Mouse (Mus musculus) granulocyte monocyte progenitor cell, adult 5-6 weeks (primary cell): Measurements from ENCODE around the gene Focad. TPM values are rescaled to one million over a fixed set of nuclear protein-coding genes. Genes with fewer than 3 reads are reported as not detected.
A peak's percentile ranks its signal among the peaks of the same experiment; 100 is the strongest.

ENCODE experiments used
- ATAC-seq: replicated peaks from 2 replicates; pipeline ENCODE4 v1.8.0; 2016; ENCODE audit warnings: mild to moderate bottlenecking, moderate TSS enrichment, inconsistent platforms; ENCODE audit not compliant: poor library complexity, severe bottlenecking
- total RNA-seq, 2 experiments: library from RNA; stranded (forward) in 1 of 2; stranded (reverse) in 1 of 2; fragments of 200-712, 200-1000 nt in 1 of 2; fragments of >200 nt in 1 of 2; fragmentation: Nextera tagmentation in 1 of 2; gene quantifications; 2 replicates each; pipeline ENCODE4 v1.2.3; 2014 to 2017

The Focad gene
- total RNA-seq, 2 experiments from 2014 or later: 15.6 to 16.8 TPM

DNA sequence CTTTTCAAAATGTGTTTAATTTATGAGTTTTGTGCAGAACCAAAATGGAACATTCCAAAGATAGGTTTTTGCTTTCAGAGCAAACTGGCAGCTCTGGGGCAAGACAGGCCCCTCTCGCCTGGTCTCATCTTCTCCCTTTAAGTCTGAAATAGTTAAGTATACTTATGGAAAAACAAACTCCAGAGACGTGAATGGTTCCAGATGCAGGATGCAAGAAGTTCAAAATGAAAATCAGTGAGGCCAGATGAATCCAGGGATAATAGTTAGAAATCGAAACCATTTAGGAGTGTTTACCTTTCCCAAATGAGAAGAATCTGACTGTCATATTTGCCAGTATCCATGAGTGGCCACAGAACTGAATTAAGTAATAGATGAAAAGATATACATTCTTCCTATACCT lies 342.7 kb downstream of the Focad start:
- ATAC-seq: no peak

DNA sequence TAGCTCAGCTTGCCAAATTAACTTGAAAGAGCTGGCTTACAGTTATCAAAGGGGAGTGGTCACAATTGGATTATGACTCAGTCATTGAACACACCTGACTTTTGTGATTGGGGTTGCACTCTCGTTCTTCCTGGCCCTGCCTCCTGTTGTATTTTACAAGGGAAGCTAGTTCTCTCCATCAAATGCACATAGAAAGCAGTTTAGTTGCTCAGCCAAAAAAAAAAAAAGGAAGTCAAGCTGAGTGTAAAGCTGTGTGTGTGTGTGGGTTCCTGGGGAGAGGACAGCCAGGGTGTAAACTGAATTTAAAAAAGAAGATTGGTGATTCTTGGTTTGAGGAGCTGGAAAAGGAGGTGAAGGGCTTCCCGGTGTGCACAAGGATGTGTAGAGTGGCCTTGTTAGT lies 343.5 kb downstream of the Focad start:
- ATAC-seq: 0 out of 2 replicates have a peak, but pooled peaks have one; percentile 18

DNA sequence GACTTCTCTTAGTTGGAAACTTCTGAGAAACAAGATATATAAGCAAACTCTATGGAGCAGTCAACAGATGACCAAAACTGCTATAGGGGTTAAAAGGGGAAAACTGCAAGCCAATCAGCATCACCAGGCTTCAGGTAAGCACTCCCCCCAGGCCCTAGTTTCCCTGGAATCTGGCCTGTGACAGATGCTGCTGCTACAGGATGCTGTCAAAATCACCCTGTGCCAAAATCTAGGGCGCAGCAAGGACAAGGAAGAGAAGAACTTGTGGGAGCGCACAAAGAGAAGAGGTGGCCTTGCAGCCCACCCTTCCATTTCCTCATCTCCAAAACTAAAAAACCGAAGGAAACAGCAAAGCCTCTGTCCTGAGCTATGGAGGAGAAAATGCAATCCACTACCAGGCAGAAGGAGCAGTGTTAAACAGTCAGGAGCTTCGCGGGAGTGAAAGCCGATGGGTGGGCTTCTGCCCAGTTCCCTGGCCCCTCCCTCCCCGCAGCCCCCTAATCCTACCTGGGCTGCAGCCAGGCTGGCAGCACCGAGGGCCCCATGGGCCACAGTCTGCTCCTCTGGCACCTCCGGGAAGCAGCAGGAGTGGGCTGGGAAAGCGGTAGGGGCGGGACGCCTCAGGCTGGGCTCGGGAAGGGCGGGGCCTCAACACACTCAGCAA lies 344.0 kb downstream of the Focad start, which contains the start of gene Hacd4:
Hacd4 (minus strand) TSS at position 603 of the 664 bp plus-strand sequence.
- peak; percentile 43 for ATAC-seq

DNA sequence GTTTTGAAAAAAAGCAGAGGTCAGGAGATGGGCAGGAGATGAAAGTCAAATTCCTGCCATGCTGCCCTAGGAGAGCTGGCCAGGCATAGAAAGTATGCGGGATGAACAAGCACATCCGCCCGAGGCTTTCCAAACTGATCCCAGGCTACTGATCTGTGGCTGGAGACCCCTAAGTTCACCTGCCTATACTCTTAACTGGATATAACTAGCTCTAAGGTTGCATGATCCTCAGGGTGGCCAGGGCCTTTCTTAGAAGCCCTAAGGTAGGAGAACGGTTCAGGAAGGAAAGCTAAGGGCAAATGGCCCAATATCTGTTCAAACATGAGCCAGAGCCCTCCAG lies 344.5 kb downstream of the Focad start:
- no peak for ATAC-seq

DNA sequence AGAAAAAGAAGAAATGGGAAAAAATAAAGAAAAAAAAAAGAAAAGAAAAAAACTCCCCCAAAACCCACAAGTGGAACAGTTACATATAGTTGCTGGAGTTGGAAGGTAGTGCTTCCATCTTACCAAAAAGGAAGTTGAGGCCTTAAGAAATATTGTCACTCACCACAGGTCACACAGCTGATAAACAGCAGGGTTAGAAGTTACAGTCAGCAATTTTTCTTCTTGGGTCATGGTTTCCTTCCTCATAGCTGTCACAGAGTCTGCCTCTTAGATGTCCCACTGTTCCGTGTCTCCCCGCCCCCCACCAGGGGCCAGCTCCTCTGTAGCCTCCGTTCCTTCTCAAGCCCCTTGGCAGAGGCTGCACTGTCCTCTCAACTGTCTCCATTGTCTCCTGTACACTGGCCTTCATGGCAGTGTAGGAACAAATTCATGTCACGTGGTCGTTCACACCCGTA lies 345.3 kb downstream of the Focad start:
- peak; percentile 97 for ATAC-seq

DNA sequence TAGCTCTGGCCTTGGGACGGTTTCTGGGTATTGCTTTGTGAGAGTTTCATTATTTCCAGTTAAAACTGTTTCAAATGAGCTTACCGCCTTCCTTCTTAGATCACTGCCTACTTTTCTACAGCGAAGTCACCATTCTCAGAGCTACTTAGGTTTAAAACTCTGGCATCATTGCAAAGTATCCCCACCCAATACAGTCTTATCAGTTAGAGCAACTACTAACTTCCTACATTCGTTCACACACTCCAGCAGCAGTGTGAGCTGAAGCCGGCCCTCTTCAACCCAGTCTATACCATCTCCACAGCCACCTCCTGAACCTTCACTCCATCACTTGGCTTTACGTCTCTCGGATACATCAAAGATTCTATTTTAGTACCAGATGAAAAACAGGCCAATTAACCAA lies 346.4 kb downstream of the Focad start:
- ATAC-seq: no peak

DNA sequence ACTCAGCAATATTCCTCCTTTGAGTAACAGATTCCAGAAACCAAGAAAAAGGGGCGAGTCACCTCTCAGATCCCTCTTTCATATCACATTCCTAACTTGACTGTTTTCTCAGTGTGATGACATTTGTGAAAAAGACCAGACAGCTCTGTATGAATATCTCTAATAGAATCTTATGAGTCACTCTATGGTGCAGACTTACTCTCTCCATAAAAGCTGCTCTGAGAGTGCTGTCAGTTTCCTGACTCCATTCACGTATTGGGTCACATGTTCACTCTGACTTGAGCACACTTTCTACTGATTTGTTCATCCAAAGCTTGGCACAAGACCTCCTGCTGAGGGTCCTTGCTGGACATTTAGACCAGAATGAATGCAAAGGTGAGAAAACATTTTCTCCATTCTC lies 354.5 kb downstream of the Focad start:
- no peak for ATAC-seq

DNA sequence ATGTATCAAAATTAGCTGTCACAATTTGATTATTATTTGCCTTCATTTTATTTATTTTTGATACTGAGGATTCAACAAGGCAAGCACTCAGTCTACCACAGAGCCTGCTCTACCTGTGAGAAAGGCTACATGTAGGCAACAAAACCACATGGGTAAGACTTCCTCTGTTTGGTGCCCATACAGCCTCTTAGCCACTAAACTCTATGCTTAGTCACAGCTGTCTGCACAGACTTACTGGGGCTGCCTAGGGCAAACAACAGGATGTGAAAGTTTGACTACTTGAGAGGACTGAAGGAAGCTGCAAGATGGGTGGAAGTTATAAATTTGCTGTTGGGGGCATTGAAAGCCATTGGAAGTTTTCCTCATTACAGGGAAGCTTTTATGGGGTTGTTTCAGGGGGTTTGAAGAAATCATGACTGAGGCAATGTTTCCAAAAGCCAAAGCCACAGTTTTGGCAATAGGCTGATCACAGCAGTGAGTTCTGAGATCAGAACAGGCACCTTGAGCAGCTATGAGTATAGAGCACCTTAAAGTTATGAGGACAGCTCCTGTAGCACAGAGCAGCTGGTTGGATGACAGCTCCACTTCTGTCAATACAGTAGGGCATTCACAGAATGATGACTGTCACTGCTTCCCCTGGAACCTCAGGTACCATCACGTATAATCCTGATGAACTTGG lies 355.8 kb downstream of the Focad start:
- ATAC-seq: peak; percentile 100

DNA sequence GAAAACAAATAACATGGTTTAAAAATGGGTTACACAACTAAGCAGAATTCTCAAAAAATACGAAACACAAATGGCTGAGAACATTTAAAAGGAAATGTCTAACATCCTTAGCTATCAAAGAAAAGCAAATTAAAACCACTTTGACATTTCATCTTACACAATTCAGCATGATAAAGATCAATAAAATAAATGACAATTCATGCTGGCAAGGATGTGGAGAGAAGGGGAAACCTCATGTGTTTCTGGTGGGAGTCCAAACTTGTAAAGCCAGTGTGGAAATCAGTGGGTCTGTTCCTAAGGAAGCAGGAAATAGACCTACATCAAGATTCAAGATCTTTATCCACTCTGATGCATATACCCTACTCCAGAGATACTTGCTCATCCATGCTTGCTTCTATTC lies 363.7 kb downstream of the Focad start:
- peak; percentile 25; the same call in 1 of the 2 replicates for ATAC-seq

DNA sequence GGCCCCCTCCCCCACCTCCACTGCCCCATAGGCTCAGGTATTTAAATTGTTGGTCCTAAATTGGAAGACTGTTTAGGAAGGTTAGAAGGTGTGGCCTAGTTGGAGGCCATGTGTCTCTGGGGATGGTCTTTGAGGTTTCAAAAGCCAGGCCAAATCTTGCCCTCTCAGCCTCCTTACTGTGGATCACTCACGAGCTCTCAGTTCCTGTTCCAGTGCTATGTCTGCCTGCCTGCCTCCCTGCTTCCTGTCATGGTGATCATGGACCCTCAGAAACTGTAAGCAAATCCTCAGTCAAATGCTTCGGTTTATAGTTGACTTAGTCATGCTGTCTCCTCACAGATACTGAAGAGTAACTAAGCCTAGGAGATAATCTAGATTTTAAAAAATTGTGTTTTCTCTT lies 364.2 kb downstream of the Focad start:
- ATAC-seq: peak; percentile 98

Other genes starting within 250 kb of the Focad start
- 6.0 and 8.5 TPM in 2 replicates for gene Mllt3, start 61.3 kb upstream of the Focad start, total RNA-seq (2014; fragmentation: Nextera tagmentation)
- 8.8 and 10.5 TPM in 2 replicates for gene Mllt3, start 61.3 kb upstream of the Focad start, total RNA-seq (2017)